Mouse (Mus musculus) lung, adult 2 months (tissue): ENCODE measurements around the gene Cadm4. TPM values are rescaled to one million over a fixed set of nuclear protein-coding genes. Genes with fewer than 3 reads are reported as not detected.

ENCODE experiments used
- DNase-seq: peaks from one replicate; pipeline ENCODE4 v3.0.0; 2022
- H3K4me1 ChIP-seq: fragments of 200-500 bp; 2 replicates; pipeline ENCODE4 v1.6.1; 2011; ENCODE audit warnings: low read length; ENCODE audit not compliant: control insufficient read depth, insufficient read depth
- H3K4me3 ChIP-seq: fragments of 200-500 bp; replicated peaks from 2 replicates; pipeline ENCODE3; 2011; ENCODE audit warnings: low read depth, mild to moderate bottlenecking, control low read depth, low read length; ENCODE audit errors: extremely low read depth
- CTCF ChIP-seq: fragments of 200-500 bp; IDR thresholded peaks from 2 replicates; pipeline ENCODE4 v1.5.1; 2011; ENCODE audit warnings: mild to moderate bottlenecking, low read length, control low read depth; ENCODE audit not compliant: insufficient read depth
- POLR2A ChIP-seq: fragments of 200-500 bp; IDR thresholded peaks from 2 replicates; pipeline ENCODE4 v1.6.1; 2011; ENCODE audit warnings: low read depth, mild to moderate bottlenecking, control low read depth, low read length, borderline replicate concordance; ENCODE audit errors: extremely low read depth
- WGBS: fragments of 180-500 bp; shearing (Covaris S2); methylation state at CpG from one replicate; pipeline ENCODE4 v1.1.7; 2018; 5-methylcytosine and 5-hydroxymethylcytosine counted together
- polyA plus RNA-seq: library from polyadenylated mRNA; depleted of rRNA; stranded (reverse); fragments of >200 nt; gene quantifications from 2 replicates; pipeline ENCODE4 v1.2.3, GENCODE M21; 2012

Cadm4 gene
- polyA plus RNA-seq, 1 experiment = 18.6 TPM

- DNase-seq = no peak
- Histone ChIP-seq H3K4me1 (peaks cover 4% of the 10 kb centered on the region; the same call in 1 of the 2 replicates), H3K4me3 (no peak overlapping the region)
- 69% methylated on average over 19 of the region's 19 CpGs for WGBS
- TF ChIP-seq CTCF (no peak), POLR2A (no peak)
Measured at GRCm38 (mm10) chr7:24534301-24534700, 52.5 kb downstream of the Cadm4 start.

GRCm38 (mm10) chr7:24537081-24537480 lies 55.3 kb downstream of the Cadm4 start:
- WGBS = 85% methylated on average over 4 of the region's 4 CpGs
- no peak for DNase-seq
- TF ChIP-seq CTCF (no peak), POLR2A (no peak)
- no peaks in the 10 kb centered on the region for H3K4me1 ChIP-seq
- H3K4me3 ChIP-seq = no peak overlapping the region

GRCm38 (mm10) chr7:24537591-24537990 lies 55.8 kb downstream of the Cadm4 start:
- Histone ChIP-seq H3K4me3 (no peak overlapping the region), H3K4me1 (no peaks in the 10 kb centered on the region)
- no peak for DNase-seq
- no peak for TF ChIP-seq CTCF
- no peak for TF ChIP-seq POLR2A
- WGBS = 68% methylated on average over 5 of the region's 5 CpGs

GRCm38 (mm10) chr7:24538154-24538553 lies 56.3 kb downstream of the Cadm4 start:
- DNase-seq = no peak
- 40% methylated on average over 5 of the region's 5 CpGs for WGBS
- TF ChIP-seq POLR2A (no peak), CTCF (no peak)
- no peak overlapping the region for H3K4me3 ChIP-seq
- H3K4me1 ChIP-seq = no peaks in the 10 kb centered on the region

- no peak for DNase-seq
- no peak overlapping the region for H3K4me3 ChIP-seq
- 73% methylated on average over 5 of the region's 5 CpGs for WGBS
- TF ChIP-seq POLR2A (no peak), CTCF (no peak)
- H3K4me1 ChIP-seq = no peaks in the 10 kb centered on the region
Measured at GRCm38 (mm10) chr7:24538701-24539100, 56.9 kb downstream of the Cadm4 start.

- no peak for DNase-seq
- no peak overlapping the region for H3K4me3 ChIP-seq
- no peaks in the 10 kb centered on the region for H3K4me1 ChIP-seq
- TF ChIP-seq CTCF (no peak), POLR2A (no peak)
- 80% methylated on average over 4 of the region's 4 CpGs for WGBS
Measured at GRCm38 (mm10) chr7:24539686-24540085, 57.9 kb downstream of the Cadm4 start.

GRCm38 (mm10) chr7:24544506-24544905 lies 62.7 kb downstream of the Cadm4 start:
- no peak for DNase-seq
- WGBS = 83% methylated on average over 2 of the region's 2 CpGs
- Histone ChIP-seq H3K4me3 (no peak overlapping the region), H3K4me1 (0 out of 2 replicates have a peak, but pooled peaks cover 2% of the 10 kb centered on the region)
- TF ChIP-seq CTCF (no peak), POLR2A (no peak)

- TF ChIP-seq POLR2A = no peak
- no peak for TF ChIP-seq CTCF
- WGBS = 35% methylated on average over 13 of the region's 13 CpGs
- DNase-seq = peak; percentile 18
- Histone ChIP-seq H3K4me3 (peak within 1 kb of the TSS; percentile 97), H3K4me1 (0 out of 2 replicates have a peak, but pooled peaks cover 2% of the 10 kb centered on the region)
Measured at GRCm38 (mm10) chr7:24546068-24546614, 64.3 kb downstream of the Cadm4 start, which contains the start of the genes Pinlyp and Xrcc1. Gene Pinlyp (minus strand): TSS chr7:24546118. Gene Xrcc1 (plus strand): TSS chr7:24546289.

- H3K4me3 ChIP-seq = peak overlapping the region; percentile 97
- TF ChIP-seq CTCF (no peak), POLR2A (no peak)
- H3K4me1 ChIP-seq = 0 out of 2 replicates have a peak, but pooled peaks cover 2% of the 10 kb centered on the region
- WGBS = 1% methylated on average over 57 of the region's 57 CpGs
- peak; percentile 98 for DNase-seq
Measured at GRCm38 (mm10) chr7:24546634-24547389, 65.0 kb downstream of the Cadm4 start.
